Mouse (Mus musculus) MEL-GATA-1-ER (cell line): Measurements from ENCODE around the gene Tnfrsf8.
"Not testable (repeated sequence)": the region's sequence is repeated elsewhere in the genome, so short reads cannot be mapped to it uniquely, and the experiment has no call there.

Source experiments
- DNase-seq: peaks from one replicate; pipeline ENCODE4 v3.0.0-alpha.2; 2012; ENCODE audit warnings: low read depth; ENCODE audit errors: extremely low read depth

Tnfrsf8 gene

GRCm38 (mm10) chr4:145314836-145315467 is at the start of gene Tnfrsf8:
Gene Tnfrsf8, minus strand, starts transcription at chr4:145315164.
- DNase-seq: no peak

- not testable (repeated sequence) for DNase-seq
Observed at GRCm38 (mm10) chr4:145361635-145362034, 46.7 kb upstream of the Tnfrsf8 start.

- no peak for DNase-seq
Observed at GRCm38 (mm10) chr4:145361065-145361464, 46.1 kb upstream of the Tnfrsf8 start.

- no peak for DNase-seq
Observed at GRCm38 (mm10) chr4:145360567-145360966, 45.6 kb upstream of the Tnfrsf8 start.

GRCm38 (mm10) chr4:145356234-145356633 is 41.3 kb upstream of the Tnfrsf8 start:
- no peak for DNase-seq

GRCm38 (mm10) chr4:145353855-145354254 is 38.9 kb upstream of the Tnfrsf8 start:
- DNase-seq: no peak

GRCm38 (mm10) chr4:145344948-145345347 is 30.0 kb upstream of the Tnfrsf8 start:
- DNase-seq: no peak

- peak; percentile 33 for DNase-seq
Observed at GRCm38 (mm10) chr4:145341879-145342809, 27.2 kb upstream of the Tnfrsf8 start.

GRCm38 (mm10) chr4:145337906-145338858 is 23.2 kb upstream of the Tnfrsf8 start:
- DNase-seq: no peak

- DNase-seq: no peak
Observed at GRCm38 (mm10) chr4:145336587-145336986, 21.6 kb upstream of the Tnfrsf8 start.

- DNase-seq: no peak
Observed at GRCm38 (mm10) chr4:145336019-145336418, 21.1 kb upstream of the Tnfrsf8 start.

GRCm38 (mm10) chr4:145323631-145324030 is 8.7 kb upstream of the Tnfrsf8 start:
- DNase-seq: no peak

GRCm38 (mm10) chr4:145322995-145323627 is 8.1 kb upstream of the Tnfrsf8 start:
- no peak for DNase-seq

GRCm38 (mm10) chr4:145322211-145322610 is 7.2 kb upstream of the Tnfrsf8 start:
- DNase-seq: no peak

- DNase-seq: no peak
Observed at GRCm38 (mm10) chr4:145320624-145321023, 5.7 kb upstream of the Tnfrsf8 start.

- DNase-seq: no peak
Observed at GRCm38 (mm10) chr4:145319274-145320226, 4.6 kb upstream of the Tnfrsf8 start.

GRCm38 (mm10) chr4:145316708-145317107 is 1.7 kb upstream of the Tnfrsf8 start:
- no peak for DNase-seq

GRCm38 (mm10) chr4:145313966-145314365 is 998 bp downstream of the Tnfrsf8 start:
- no peak for DNase-seq

GRCm38 (mm10) chr4:145313256-145313655 is 1.7 kb downstream of the Tnfrsf8 start:
- no peak for DNase-seq

GRCm38 (mm10) chr4:145312530-145312929 is 2.4 kb downstream of the Tnfrsf8 start:
- no peak for DNase-seq
